Mouse (Mus musculus) stomach, adult 2 months (tissue): Measurements from ENCODE around the gene Far1. TPM values are rescaled to one million over a fixed set of nuclear protein-coding genes. Genes with fewer than 3 reads are reported as not detected.

Experiments
- polyA plus RNA-seq: library from polyadenylated mRNA; depleted of rRNA; stranded (reverse); fragments of >200 nt; gene quantifications from 2 replicates; pipeline ENCODE4 v1.2.3, GENCODE M21; 2012; rRNA removed

The Far1 gene
- polyA plus RNA-seq: 1.6 and 4.0 TPM in 2 replicates

GRCm38 (mm10) chr7:113513286-113513962 lies at the start of gene Far1:
Gene Far1, plus strand, starts transcription at chr7:113513834.

Other genes with a start within 250 kb of the Far1 start
- gene Btbd10, start 144.4 kb upstream of the Far1 start, polyA plus RNA-seq: 7.8 and 11.5 TPM in 2 replicates
- not detected in 2 replicates for gene Pth, start 125.3 kb upstream of the Far1 start, polyA plus RNA-seq